Mouse (Mus musculus) testis, adult 2 months (tissue): ENCODE data around the gene Prkd3. TPM values are rescaled to one million over a fixed set of nuclear protein-coding genes. Genes with fewer than 3 reads are reported as not detected.

Source experiments
- H3K27ac ChIP-seq: fragments of 200-500 bp; 2 replicates; pipeline ENCODE4 v1.5.1; 2012; ENCODE audit warnings: low read depth, low read length; ENCODE audit not compliant: control insufficient read depth, insufficient read depth
- H3K27me3 ChIP-seq: fragments of 200-500 bp; 2 replicates; pipeline ENCODE4 v1.6.1; 2012; ENCODE audit warnings: mild to moderate bottlenecking, low read length, moderate library complexity; ENCODE audit not compliant: control insufficient read depth, insufficient read depth
- H3K36me3 ChIP-seq: fragments of 200-500 bp; 2 replicates; pipeline ENCODE4 v1.6.1; 2012; ENCODE audit warnings: mild to moderate bottlenecking, low read length; ENCODE audit not compliant: control insufficient read depth, insufficient read depth
- H3K4me1 ChIP-seq: fragments of 200-500 bp; 2 replicates; pipeline ENCODE4 v1.6.1; 2012; ENCODE audit warnings: low read length; ENCODE audit not compliant: control insufficient read depth, insufficient read depth
- H3K4me3 ChIP-seq: fragments of 200-500 bp; 2 replicates; pipeline ENCODE4 v1.5.1; 2012; ENCODE audit warnings: low read depth, mild to moderate bottlenecking, low read length, moderate library complexity, mixed read lengths; ENCODE audit not compliant: control insufficient read depth
- CTCF ChIP-seq: fragments of 200-500 bp; IDR thresholded peaks from 2 replicates; pipeline ENCODE4 v1.5.1; 2012; ENCODE audit warnings: low read depth, mild to moderate bottlenecking, inconsistent platforms, low read length, moderate library complexity; ENCODE audit not compliant: control insufficient read depth, insufficient read depth, insufficient replicate concordance
- POLR2A ChIP-seq: fragments of 200-500 bp; IDR thresholded peaks from 2 replicates; pipeline ENCODE4 v1.6.1; 2012; ENCODE audit warnings: low read depth, mild to moderate bottlenecking, inconsistent platforms, low read length, moderate library complexity; ENCODE audit not compliant: control insufficient read depth
- polyA plus RNA-seq: library from polyadenylated mRNA; depleted of rRNA; stranded (reverse); fragments of >200 nt; gene quantifications from 2 replicates; pipeline ENCODE4 v1.2.3, GENCODE M21; 2012; rRNA removed

The Prkd3 gene
- polyA plus RNA-seq, 1 experiment, result 4.2 TPM

DNA sequence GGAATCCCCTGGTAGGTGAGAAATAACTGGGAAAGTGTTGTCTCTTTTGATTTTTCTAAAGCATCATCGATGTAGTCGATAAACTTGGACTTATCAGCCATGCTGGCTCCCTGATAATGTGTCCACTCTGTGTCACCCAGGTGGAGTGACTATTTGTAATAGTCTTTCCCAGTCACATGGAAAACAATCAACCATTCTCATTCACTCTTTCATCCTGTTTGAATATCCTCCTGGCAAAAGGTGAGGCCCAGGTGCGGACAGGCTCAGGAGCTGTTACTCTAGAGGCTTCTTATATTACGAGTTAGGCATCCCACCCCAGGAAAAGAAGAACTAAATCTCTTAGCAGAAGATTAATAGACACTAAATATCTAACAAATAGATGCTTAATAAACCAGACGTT, 113.7 kb downstream of the Prkd3 start, which contains the start of gene Sult6b1:
TSS of gene Sult6b1 (minus strand) at position 101 of the 400 bp plus-strand sequence.
- Histone ChIP-seq H3K27me3 (no peaks in the 10 kb centered on the region), H3K4me3 (no peak within 1 kb of the TSS), H3K4me1 (peaks cover 9% of the 10 kb centered on the region), H3K36me3 (no peaks in the 10 kb centered on the region), H3K27ac (no peak within 1 kb of the TSS)
- TF ChIP-seq POLR2A (no peak), CTCF (no peak)

DNA sequence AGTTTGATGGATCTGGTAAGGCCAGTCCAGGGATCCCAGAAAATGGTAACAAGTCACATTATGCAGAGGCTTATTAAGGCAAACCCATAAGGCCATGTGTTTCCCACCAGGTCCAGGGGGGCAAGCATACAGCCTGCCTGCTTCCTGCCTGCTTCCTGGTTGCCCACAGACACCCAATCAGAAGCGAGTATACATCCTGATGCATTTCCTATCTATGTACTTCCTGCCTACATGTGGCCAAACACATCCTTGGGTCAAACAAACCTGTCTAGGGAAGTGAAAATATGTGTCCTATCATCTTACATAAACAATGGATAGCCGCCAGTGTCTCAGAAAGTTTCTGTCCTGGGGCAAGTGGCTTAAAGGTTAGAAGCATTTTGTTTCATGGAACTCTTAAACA, 117.5 kb downstream of the Prkd3 start:
- Histone ChIP-seq H3K27me3 (no peaks in the 10 kb centered on the region), H3K4me3 (no peak overlapping the region), H3K27ac (no peak overlapping the region), H3K4me1 (peaks cover 9% of the 10 kb centered on the region), H3K36me3 (no peaks in the 10 kb centered on the region)
- TF ChIP-seq CTCF, result no peak
- no peak for TF ChIP-seq POLR2A

Other genes with a start within 250 kb of the Prkd3 start
- 14.8 and 16.1 TPM in 2 replicates for gene Heatr5b, start 185.5 kb downstream of the Prkd3 start, polyA plus RNA-seq
- 12.6 and 17.3 TPM in 2 replicates for gene Gpatch11, start 185.2 kb downstream of the Prkd3 start, polyA plus RNA-seq
- gene Eif2ak2, start 138.2 kb downstream of the Prkd3 start, polyA plus RNA-seq, result 3.8 and 4.1 TPM in 2 replicates
- gene Sult6b1, start 113.8 kb downstream of the Prkd3 start, polyA plus RNA-seq, result 0.17 and 0.25 TPM in 2 replicates
- gene Cebpzos, start 104.3 kb downstream of the Prkd3 start, polyA plus RNA-seq, result 9.3 and 11.7 TPM in 2 replicates
- 4.5 and 6.2 TPM in 2 replicates for gene Cebpz, start 83.8 kb downstream of the Prkd3 start, polyA plus RNA-seq
- 16.1 and 16.2 TPM in 2 replicates for gene Ndufaf7, start 83.7 kb downstream of the Prkd3 start, polyA plus RNA-seq
- 19.9 and 30.7 TPM in 2 replicates for gene Qpct, start 31.1 kb upstream of the Prkd3 start, polyA plus RNA-seq